Mouse (Mus musculus) kidney, postnatal 4 days (tissue): Measurements from ENCODE around the gene Gm28308.

ENCODE experiments used
- DNase-seq, 2 experiments: peaks; one replicate each; pipeline ENCODE4 v3.0.0; 2021; ENCODE audit warnings: mixed read lengths in 2 of 2

Gene Gm28308

DNA sequence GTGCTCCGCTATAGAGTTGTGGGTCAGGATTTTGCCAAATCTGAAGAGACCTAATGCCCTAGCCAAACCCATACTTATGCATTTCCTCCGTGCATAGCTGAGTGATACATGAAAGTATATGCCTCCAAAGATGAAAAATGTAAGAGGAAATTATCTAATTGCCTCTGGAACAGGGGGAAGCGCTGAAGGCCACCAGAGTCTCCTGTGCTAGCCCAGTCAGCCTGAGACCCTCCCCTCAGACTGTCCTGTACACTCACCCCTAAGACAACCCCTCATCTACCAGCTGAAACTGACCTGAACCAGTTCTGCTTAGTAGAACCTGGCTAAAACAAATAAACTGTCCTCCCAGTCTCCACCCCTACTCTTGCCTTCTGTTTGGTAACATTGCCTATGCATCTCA lies 32.4 kb downstream of the Gm28308 start:
- DNase-seq = peak; percentile 3 to 13

DNA sequence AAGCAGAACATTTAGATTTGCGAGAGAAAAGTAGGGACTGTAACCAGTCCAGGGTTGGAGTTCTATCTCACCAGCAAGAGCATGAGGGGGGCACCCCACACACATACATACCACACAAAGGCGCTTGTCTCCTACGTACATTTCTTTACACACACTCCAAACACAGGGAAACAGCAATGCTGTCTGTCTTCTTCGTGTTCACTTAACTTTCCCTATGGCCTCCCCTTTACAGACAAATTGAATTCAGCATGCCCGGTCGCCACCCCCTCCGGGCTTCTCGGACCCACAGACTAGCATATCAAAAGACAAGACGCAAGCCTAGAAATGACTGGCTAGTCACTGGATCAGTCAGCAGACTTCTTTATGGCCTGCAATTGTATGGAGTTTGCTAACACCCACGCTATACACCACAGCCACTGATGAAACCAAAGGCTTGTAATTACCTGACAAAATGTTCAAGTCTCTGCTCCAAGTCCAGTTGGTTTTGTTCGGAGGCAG lies 32.9 kb downstream of the Gm28308 start:
- peak; percentile 22 to 51 for DNase-seq

DNA sequence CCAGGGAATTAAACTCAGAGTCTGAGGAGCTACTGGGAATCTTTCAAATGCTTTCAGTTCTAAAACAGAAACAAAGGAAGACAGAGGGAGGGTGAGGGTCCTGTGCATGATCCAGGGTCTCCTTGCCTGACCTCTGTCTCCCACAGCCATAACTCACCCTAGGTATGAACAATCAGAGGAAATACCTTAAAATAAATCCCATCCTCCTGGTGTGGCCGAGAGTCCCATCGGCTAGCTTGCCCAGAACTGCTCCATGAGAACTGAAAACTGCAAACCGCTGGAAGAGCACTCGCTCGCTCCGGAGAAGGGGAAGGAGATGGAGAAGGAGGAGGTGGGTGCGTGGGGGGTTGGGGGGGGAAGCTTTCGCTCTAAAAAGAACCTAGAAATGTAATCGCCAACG lies 33.4 kb downstream of the Gm28308 start:
- DNase-seq = peak; percentile 30 to 53

DNA sequence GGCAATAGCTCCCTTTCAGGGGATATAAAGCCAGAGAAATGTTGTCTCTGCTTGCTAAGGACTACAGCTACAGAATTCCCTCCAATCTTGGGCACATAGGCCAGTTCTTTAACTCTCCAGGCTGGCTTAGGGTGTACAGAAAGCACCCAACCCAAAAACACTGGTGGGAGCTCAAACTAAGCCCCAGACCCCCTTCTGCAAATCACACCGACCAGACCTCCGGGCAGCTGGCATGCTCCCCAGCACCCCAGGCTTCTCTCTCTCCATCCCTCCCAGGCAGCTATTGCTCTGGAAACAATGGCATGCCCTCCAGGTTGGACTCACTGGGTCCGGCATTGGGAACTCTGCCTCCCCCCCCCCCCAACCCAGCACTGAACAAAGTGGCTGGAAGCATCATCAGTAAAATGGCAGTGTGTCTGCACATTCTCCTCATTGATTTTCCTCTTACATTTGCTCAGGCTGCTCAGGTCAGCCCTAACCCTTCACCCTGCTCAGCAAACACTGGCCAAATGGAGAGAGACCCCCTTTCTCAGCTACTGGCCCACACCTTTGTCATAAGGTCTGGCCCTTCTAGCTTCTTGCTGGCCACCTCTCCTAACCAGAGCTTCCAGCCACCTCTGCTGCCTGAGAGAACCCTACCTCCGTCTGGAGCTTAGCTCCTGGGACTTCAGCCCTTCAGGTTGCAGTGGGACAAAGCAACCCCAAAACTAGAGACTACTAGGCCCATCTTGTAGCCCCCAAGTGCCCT lies 34.0 kb downstream of the Gm28308 start:
- peak in 1 of 2 experiments; percentile 42 for DNase-seq

DNA sequence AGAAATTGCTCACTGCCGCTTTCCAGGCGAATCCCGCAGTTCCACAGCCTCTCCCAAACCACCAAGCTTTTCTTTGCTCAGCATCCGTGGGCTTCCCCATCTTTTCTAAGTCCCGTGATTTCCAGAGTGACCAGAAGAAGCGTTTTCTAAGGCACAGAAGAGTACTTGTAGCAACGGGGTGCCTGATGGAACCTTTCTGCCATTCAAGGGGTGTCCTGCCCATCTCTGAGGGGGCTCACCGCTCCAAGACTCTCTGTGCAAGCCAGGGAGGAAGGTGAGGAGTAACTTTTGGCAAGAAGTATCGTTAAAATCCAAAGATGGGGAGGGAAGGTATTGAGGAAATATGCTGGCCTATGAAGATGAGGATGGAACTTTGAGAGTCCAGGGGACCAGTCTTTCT lies 35.3 kb downstream of the Gm28308 start:
- DNase-seq = no peak

DNA sequence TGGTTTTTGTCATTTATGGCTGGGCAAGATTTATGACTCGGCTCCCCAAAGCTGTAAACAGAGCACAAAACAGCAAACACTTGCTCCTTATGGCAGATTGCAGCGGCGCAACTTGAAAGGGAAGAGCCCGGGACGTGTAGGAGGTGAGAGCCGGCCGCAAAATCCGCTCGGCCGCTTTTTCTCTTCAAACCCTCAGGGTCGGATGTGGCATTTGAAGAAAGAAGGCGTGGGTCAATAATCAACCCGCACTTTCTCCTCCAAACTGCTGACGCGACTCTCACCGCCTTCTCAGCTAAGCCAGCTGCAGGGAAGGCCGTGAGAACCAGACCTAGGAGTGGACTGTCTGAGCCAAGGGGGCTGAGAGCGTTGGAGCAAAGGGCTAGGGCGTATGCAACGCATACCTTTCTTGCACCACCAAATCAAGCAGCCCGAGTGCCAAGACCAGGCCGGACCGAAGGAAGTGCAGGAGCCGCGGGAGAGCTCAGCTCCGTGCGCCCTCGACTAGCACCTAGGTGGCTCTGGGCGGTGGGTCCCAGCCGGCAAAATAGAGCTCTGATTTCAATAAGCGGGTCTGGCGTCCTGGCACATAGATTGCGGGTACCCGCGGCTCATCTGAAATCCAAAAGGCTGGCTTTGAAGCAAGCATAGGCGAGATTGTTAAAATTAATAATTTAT lies 35.9 kb downstream of the Gm28308 start, which contains the start of gene 5730596B20Rik:
5730596B20Rik (plus strand) TSS at position 438 of the 675 bp plus-strand sequence.
- DNase-seq = peak; percentile 79 to 87

DNA sequence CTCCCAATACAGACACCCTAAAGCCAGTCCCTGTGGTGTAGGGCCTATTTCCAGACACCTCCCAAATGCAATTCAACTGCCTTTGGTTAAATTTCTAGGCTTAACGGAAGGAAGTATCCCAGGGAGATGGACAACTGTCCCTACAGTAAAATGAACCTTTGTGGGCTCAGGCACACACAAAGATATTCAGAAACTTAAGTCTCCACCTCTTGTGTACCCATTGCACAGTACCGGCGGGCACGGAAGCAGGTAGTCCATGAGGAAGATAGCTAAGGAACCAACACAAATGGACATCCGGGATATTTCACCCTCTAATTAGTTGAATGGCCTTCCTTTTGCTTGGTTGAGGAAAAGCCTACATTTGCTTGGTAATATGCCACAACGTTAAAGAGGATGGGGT lies 36.7 kb downstream of the Gm28308 start:
- DNase-seq = peak in 1 of 2 experiments; percentile 54

DNA sequence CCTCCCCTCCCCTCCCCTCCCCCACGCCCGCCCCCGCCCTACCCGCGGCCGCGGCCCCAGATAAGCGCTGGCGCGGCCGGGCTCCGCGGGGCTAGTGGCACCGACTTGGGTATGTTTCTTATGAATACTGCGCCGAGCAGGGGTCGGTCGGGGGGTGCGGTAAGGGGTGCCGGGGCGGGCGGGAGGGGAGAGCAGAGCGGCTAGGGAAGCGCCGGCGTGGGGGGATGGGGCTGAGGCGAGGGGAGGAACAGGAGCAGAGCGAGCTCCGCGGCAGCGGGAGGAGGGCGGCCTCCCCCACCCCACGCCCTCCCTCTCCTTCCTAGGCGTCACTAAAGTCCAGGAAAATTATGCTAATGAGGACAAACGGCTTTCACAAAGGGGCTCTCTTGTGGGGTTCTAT lies 37.3 kb downstream of the Gm28308 start:
- DNase-seq = peak; percentile 82 to 89

DNA sequence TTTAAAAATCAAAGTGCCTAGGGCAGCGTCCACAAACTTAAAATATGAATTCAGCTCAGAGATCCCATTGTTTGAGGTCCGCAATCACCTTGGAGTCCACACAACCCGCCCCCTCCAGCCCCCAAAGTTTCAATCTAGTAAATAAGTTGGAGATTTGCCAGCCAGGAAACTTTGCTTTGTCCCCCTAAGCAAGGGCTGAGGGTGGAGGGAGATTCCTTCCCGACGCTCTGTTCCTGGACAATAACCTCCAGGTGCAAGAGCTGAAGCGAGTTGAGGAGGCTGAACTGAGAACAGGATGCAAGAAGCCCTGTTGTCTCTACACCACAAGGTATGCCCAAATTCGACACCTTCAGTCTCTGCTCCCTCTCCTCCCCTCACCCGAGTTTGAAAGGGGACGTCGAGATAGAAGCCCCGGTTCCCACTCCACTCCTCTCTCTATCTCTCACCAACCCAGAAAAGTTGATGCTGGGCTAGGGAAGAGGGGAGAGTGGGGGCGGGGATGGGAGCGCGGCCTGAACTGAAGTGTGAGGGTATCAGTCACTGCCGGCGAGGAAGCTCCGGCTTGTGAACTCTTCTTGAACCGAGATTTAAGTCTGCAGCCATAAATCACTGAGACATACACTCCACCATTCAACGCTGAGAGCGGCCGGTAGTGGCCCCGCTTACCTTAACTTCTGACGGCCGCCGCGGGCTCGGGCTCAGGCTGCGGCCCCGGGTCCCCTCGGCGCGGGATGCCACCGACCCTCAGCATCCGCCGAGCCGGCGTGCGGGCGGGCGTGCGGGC lies 38.0 kb downstream of the Gm28308 start:
- peak; percentile 83 to 89 for DNase-seq

DNA sequence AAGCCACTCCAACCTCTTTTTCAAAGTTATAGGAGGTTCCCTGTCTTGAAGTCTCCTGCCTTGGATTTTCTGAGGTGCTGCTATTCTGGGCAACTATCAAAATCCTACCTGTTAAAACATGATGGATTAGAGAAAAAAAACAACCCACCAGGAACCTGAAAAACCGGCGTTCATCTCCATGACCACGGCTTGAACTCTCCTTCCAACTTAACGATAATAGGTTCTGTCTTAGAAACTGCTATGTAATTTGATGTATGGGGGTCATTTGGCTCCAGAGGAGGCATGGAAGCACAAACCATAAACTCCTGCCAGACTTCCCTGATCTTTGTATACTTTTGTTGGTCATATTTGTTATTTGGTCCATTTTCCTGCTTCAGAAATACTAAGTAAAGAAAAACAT lies 39.5 kb downstream of the Gm28308 start:
- peak in 1 of 2 experiments; percentile 18 for DNase-seq

DNA sequence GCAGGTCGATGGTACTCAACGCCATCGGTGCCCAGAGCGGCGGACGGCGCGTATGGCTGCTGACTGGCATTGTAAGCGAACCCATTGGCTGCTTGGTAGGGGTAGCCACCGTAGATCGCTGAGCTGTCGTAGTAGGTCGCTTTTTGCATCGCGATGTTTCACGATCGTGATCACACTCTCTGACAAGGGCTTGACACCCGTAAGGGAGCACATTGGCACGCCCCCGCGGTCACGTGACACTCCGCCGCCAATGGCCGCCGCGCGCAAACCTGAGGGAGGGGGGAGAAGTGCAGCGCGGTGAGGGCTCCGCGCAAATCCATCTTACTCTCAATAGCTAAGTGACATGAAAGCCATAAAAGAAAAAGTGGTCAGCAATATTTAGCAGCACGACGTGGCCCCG lies 40.6 kb downstream of the Gm28308 start:
- DNase-seq = peak; percentile 98 to 99

DNA sequence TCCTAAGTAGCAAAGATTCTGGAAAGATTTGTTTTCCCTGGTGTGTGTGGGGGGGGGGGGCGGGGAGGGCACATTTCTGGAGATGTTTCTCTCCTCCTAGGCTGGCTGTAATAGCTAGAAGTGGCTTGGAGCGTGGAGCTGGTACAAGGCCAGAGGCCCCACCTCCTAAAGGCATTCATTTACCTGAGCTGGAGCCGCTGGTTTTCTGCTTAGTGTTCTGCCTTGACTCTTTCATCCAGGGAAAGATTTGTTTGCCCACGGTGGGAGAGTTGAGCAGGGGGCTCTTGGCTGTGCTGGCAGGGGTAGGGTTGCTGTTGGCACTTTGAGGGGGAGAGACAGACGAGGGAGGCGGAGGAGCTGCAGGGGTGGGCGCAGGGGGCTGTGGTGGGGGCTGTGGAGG lies 41.2 kb downstream of the Gm28308 start:
- peak; percentile 47 to 69 for DNase-seq

DNA sequence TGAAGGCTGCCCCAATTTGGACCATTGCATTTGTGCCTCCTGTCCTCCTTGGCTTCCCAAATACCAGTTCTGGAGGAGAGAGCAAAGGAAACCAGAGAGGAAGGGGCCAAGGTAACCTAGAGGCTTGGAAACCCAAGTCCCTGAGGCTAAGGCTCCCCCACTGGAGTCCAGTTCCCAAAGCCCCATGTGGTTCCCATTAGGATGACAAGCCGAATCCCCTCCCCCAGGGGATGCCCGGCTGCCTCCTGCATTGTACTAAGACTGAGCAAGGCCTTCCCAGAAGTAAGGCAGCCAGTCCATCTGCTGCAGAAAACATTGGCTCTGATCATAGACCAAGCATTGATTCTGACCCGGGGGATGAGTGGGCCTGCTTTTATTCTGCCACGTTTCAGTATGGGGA lies 41.8 kb downstream of the Gm28308 start:
- DNase-seq = peak; percentile 68 to 76

DNA sequence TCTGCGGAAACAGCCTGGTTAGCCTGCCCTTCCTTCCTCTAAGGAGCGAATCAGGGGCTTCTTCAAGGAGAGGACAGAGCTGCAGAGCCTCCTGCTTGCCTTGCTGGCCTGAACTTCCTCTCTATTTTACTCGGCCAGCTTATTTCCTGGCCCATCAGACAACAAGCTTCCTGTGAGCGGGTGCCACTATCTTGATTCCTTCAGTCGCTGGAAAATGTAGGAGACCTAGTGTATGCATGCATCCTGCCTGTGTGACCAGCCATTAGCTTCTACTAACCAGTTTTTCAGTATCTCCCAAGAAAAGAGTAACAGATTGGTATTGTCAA lies 42.3 kb downstream of the Gm28308 start:
- DNase-seq = no peak

DNA sequence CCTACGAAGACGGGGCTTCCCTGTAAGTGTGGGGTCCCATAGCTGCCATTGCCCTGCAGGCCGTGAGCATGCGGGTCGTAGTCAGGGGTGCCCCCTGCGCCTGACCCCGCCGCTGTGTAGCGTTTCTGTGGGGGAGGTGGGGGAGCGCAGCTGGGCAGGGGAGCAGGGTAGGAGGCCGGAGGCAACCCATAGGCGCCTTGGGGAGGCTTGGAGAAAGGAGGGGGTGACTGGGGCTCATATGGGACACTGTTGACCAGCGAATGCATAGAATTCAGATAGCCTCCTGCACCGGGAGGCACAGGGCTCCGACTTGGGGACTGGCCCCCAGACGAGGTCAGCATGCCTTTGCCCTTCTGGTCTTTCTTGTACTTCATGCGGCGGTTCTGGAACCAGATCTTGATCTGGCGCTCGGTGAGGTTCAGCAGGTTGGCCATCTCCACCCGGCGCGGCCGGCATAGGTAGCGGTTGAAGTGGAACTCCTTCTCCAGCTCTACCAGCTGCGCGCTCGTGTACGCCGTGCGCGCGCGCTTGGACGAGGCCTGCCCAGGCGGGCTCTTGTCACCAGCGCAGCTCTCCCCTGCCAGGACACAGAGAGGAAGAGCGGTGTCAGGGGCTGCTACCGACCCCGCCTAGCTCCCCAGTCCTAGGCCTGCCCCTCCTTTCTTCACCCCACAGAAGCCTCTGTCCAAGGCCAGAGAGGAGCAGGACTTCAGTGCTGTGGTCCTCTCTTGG lies 42.8 kb downstream of the Gm28308 start:
- DNase-seq = peak; percentile 68 to 80

DNA sequence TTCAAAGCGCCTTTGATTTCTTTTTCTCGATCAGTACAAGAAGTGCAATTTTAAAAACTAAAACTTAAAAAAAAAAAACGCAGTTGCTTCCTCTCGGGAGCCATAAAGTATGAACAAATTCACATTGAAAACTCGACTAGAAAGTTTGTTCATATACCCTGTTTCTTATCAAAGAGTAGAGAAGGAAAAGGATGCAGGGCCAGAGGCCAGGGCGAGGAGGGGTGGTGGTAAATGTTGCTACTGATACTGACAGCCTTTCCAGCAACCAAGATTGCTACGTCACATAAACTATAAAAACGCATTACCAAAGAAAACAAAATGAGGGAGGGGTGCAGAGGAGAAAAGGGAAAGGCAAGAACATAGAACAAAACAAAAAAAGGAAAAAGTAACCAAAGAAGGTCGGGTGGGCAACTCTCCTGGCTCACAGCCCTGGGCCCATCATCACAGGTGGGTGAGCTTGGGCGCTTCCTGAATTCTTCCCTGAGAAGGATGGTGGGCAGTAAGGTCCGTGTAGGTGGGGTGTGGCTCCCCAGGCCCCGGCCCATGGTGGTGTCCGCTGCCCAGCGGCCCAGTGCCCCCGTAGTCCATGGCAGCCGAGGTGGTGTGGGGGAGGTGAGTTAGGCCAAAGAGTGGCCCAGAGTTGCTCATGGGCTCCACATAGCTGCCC lies 43.5 kb downstream of the Gm28308 start:
- DNase-seq = peak; percentile 29 to 52

DNA sequence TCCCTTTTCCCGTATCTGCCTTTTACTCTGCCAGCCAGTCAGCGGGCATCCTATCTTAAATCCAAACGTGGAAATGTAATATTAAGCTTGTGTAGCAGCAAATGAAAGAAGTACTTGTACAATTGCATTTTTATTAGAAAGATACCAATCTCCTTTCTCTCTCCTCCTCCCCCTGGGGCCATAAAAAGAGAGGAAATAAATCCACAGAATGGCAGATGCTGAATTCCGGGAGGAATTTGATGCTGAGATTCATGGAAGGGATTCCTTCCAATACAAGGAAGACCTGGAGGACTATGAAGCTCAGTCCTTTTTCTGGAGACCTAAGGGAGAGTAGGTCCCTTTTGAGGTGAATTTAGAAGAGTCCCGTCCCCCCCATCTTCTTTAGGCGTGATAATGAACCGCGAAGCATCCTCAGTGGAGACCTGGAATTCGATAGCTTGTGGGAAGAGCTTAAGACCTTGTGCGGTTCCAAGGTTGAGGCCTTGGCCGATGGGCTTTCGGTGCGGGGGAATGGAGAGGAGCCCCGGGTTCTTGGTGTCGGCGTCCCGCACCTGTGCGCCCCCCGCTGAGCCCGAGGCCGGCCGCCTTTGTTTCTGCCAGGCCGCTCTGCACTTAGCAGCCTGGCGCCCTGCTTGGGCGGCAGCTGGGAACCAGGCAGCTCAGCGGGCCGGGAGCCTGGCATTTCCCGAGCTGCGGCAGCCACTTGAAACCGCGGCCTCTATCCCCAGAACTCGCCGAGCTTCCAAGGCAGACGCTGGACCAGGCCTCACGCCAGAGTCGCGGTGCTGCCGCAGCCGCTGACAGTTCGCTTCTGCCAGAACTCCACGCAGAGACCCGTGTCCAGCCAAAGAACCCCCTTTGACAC lies 44.7 kb downstream of the Gm28308 start:
- peak; percentile 67 to 76 for DNase-seq

DNA sequence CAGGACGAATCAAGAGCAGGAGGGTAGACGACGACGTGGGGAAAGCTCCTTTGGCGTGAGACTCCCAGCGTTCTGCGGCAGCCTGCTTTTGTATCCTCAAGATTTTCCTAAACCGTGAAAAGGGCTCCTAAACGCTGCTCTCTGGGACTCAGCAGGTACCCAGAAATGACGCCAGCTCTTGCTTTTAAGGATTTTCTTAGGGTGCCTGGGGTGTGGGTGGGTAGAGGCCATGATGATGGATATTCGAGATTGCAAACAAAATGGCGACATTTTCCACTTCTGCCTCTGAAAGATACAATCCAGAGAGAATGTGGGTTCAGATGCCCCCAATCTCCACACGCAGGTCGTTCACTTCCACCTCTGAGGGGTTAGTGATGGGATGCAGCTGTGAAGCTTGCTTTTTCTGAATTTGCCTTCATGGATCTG lies 45.4 kb downstream of the Gm28308 start:
- peak in 1 of 2 experiments; percentile 30 for DNase-seq

DNA sequence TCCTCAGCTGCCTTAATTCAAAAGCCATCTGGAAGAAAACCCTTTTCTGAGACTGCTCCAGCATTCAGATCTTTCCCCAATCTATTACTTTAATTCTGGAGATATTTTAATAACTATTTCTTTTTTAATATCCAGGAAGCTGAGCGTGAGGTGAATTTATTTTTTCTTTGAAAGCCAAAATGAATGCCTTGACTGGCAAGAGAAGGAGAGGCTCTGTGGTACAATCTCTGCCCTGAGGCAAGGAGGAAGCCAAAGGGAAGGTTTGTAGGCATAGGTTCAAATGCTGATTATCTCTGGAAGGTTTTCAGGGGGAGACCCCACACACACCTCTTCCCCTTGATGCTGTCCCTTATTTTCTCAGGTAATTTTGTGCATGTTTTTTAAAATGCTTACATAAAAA lies 46.0 kb downstream of the Gm28308 start:
- DNase-seq = no peak

DNA sequence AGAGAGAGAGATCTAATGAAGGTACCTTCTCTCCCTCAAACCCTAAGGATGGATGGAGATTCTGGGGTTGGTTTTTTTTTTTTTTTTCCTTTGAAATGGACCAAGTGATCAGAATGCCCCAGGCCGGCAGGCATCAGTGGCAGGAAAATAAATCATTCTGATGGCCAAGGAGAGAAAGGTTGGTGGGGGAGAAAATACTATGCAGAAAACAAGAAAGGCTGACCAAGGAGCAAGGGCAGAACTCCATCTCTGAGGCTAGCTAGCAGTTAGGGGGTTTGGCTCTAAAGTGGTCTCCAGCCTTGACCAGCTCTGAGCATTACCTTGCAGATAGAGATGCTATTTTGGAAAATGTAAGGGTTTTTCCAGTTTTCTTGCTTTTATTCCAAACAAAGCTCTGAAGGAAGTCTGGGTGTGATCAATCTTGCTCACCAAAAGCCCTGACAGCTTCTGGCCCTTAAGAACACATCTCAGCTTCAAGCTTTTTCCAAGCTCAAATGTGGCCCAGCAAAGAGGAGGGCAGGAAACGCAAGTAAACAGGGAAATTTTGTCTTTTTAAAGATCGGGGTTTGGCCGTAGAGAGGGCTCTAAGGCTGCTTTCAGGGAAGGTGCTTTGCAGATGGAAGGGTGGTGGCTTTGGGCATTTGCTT lies 46.6 kb downstream of the Gm28308 start:
- DNase-seq = peak in 1 of 2 experiments; percentile 50
